Mouse (Mus musculus): Measurements from ENCODE around the gene Nipbl. TPM values are rescaled to one million over a fixed set of nuclear protein-coding genes. Genes with fewer than 3 reads are reported as not detected.
"Not testable (repeated sequence)": the region's sequence is repeated elsewhere in the genome, so short reads cannot be mapped to it uniquely, and the experiment has no call there.

Nipbl gene
- 21.3 and 21.8 TPM in 2 replicates for polyA plus RNA-seq (2016; fragmentation: Nextera tagmentation; extraction: Ambion mirVana)

- peak; percentile 87 for ATAC-seq (ENCODE audit: low FRiP score, low read depth)
Measured at GRCm38 (mm10) chr15:8443926-8444889, at the start of gene Nipbl. Gene Nipbl (minus strand): TSS chr15:8444463.

DNA sequence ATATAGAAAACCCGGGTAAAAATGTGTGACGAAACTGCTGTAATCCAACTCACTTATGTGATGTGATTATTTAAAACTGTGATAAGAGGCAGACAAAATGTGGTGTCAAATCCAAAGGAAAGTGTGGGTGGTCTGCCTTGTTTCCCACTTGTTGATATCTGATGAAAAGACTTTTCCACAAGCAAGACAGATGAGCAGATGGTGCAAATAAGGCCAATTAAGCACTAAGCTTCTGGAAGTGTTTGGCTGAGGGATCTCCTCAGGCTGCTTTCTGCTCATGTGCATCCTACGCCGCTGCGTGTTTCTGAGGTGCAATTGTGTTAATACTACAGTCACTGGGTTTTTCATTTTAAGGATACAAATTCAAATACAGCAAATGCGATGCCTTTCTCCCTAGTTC, 41.0 kb upstream of the Nipbl start:
- Histone ChIP-seq H3K27me3 (replicated peaks) (no peaks in the 10 kb centered on the region), H3K9ac (no peak overlapping the region), H3K4me2 (replicated peaks) (no peak overlapping the region), H3K36me3 (no peaks in the 10 kb centered on the region), H3K4me3 (no peak overlapping the region), H3K9me3 (no peaks in the 10 kb centered on the region), H3K4me1 (no peaks in the 10 kb centered on the region), H3K27ac (no peak overlapping the region)
- no peak for ATAC-seq (ENCODE audit: low FRiP score, low read depth)
- WGBS, result 93% methylated on average over 6 of the region's 6 CpGs

More at GRCm38 (mm10) chr15:8443926-8444889, at the start of gene Nipbl:
- Histone ChIP-seq H3K4me3 (peak within 1 kb of the TSS; percentile 97), H3K27ac (peak within 1 kb of the TSS; percentile 98), H3K36me3 (no peaks in the 10 kb centered on the region), H3K9ac (peak within 1 kb of the TSS; percentile 99), H3K27me3 (replicated peaks) (no peaks in the 10 kb centered on the region), H3K4me1 (peaks cover 23% of the 10 kb centered on the region), H3K9me3 (no peaks in the 10 kb centered on the region), H3K4me2 (replicated peaks) (peak within 1 kb of the TSS; percentile 93)
- WGBS, result under 1% methylated on average over 87 of the region's 102 CpGs

GRCm38 (mm10) chr15:8469006-8469575, 24.8 kb upstream of the Nipbl start:
- Histone ChIP-seq H3K27me3 (replicated peaks) (no peaks in the 10 kb centered on the region), H3K4me1 (no peaks in the 10 kb centered on the region), H3K9ac (no peak overlapping the region), H3K27ac (no peak overlapping the region), H3K4me3 (no peak overlapping the region), H3K4me2 (replicated peaks) (no peak overlapping the region), H3K36me3 (no peaks in the 10 kb centered on the region), H3K9me3 (no peaks in the 10 kb centered on the region)
- ATAC-seq (ENCODE audit: low FRiP score, low read depth), result no peak
- 57% methylated on average over 4 of the region's 4 CpGs for WGBS

DNA sequence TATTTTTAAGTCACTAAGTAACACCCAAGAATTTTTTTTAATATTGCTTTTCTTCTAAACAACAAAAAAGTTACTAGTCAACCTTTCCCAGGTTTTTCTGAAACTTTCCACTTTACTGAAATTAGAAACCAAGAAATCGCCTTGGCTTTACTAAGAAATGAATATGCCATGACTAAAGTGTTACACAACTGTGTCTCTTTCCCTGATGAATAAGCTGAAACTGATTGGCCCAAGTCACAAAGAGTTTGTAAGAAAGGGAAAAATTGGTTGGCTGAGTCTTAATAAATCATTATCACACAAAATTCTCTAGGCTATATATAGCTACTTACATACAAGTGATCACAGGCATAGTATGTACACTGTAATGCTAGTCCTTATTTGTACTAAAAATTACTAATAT, 19.3 kb upstream of the Nipbl start:
- H3K36me3 ChIP-seq, result no peaks in the 10 kb centered on the region
- no peaks in the 10 kb centered on the region for H3K4me1 ChIP-seq
- no peak overlapping the region for H3K27ac ChIP-seq
- no peak overlapping the region for H3K4me3 ChIP-seq
- WGBS, result 86% methylated on average over 1 of the region's 1 CpGs
- H3K9me3 ChIP-seq, result no peaks in the 10 kb centered on the region
- no peak for ATAC-seq (ENCODE audit: low FRiP score, low read depth)
- no peak overlapping the region for H3K9ac ChIP-seq
- H3K4me2 ChIP-seq (replicated peaks), result no peak overlapping the region
- H3K27me3 ChIP-seq (replicated peaks), result no peaks in the 10 kb centered on the region

DNA sequence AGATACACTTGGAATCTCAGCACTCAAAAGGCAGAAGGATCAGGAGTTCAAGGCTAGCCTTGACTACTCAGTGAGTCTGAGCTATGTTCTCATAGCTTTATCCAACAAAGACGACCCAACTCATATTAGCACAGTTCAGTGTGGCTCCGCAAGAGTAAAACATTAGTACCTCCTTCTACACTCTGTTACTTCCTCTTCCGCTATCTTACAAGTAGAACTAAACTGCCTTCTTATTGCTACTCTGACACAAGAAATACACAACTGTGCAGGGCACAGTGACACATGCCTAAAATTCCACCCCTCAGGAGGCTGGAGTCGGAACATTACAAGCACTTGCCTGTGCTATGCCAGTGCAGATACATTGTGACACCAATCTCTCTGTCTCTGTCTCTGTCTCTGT, 18.5 kb upstream of the Nipbl start:
- H3K4me3 ChIP-seq, result no peak overlapping the region
- WGBS, result 92% methylated on average over 4 of the region's 4 CpGs
- H3K36me3 ChIP-seq, result no peaks in the 10 kb centered on the region
- H3K27ac ChIP-seq, result no peak overlapping the region
- H3K9ac ChIP-seq, result no peak overlapping the region
- no peaks in the 10 kb centered on the region for H3K4me1 ChIP-seq
- no peaks in the 10 kb centered on the region for H3K9me3 ChIP-seq
- ATAC-seq (ENCODE audit: low FRiP score, low read depth), result no peak
- no peaks in the 10 kb centered on the region for H3K27me3 ChIP-seq (replicated peaks)
- H3K4me2 ChIP-seq (replicated peaks), result no peak overlapping the region

- H3K36me3 ChIP-seq, result no peaks in the 10 kb centered on the region
- no peak overlapping the region for H3K9ac ChIP-seq
- H3K4me3 ChIP-seq, result no peak overlapping the region
- 92% methylated on average over 2 of the region's 2 CpGs for WGBS
- no peak overlapping the region for H3K27ac ChIP-seq
- ATAC-seq (ENCODE audit: low FRiP score, low read depth), result no peak
- H3K9me3 ChIP-seq, result no peaks in the 10 kb centered on the region
- no peaks in the 10 kb centered on the region for H3K27me3 ChIP-seq (replicated peaks)
- H3K4me1 ChIP-seq, result no peaks in the 10 kb centered on the region
- no peak overlapping the region for H3K4me2 ChIP-seq (replicated peaks)
Measured at GRCm38 (mm10) chr15:8460871-8461270, 16.6 kb upstream of the Nipbl start.

- WGBS, result 94% methylated on average over 2 of the region's 2 CpGs
- Histone ChIP-seq H3K27me3 (replicated peaks) (no peaks in the 10 kb centered on the region), H3K9ac (no peak overlapping the region), H3K4me1 (no peaks in the 10 kb centered on the region), H3K36me3 (no peaks in the 10 kb centered on the region), H3K4me3 (no peak overlapping the region), H3K9me3 (no peaks in the 10 kb centered on the region), H3K4me2 (replicated peaks) (no peak overlapping the region), H3K27ac (no peak overlapping the region)
- no peak for ATAC-seq (ENCODE audit: low FRiP score, low read depth)
Measured at GRCm38 (mm10) chr15:8459979-8460378, 15.7 kb upstream of the Nipbl start.

- not testable (repeated sequence) for H3K36me3 ChIP-seq; H3K4me1 ChIP-seq; H3K27ac ChIP-seq; H3K9me3 ChIP-seq; H3K27me3 ChIP-seq (replicated peaks); ATAC-seq (ENCODE audit: low FRiP score, low read depth); H3K4me2 ChIP-seq (replicated peaks); H3K4me3 ChIP-seq; H3K9ac ChIP-seq
- 89% methylated on average over 2 of the region's 2 CpGs for whole genome bisulfite sequencing
Measured at GRCm38 (mm10) chr15:8456223-8456622, 12.0 kb upstream of the Nipbl start.

DNA sequence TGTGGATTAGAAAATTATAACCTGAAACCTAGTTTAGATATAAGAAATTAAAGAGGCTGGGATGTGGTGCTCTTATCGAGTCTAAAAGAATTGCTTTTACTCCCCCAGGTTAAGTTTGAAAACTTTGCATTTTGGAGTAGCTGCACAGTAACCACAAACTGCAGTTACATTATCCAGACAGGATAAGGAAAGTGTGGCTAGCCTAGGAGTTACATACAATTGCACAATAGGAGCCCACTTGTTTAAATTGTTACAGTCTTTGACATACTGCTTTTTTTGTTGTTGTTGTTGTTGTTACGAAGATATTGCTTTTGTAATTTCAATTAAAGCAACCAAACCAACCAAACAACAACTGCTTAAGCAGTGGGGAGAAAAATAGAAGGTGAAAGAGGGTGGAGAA, 11.2 kb upstream of the Nipbl start:
- no peak overlapping the region for H3K4me2 ChIP-seq (replicated peaks)
- no peaks in the 10 kb centered on the region for H3K4me1 ChIP-seq
- 92% methylated on average over 2 of the region's 2 CpGs for WGBS
- H3K36me3 ChIP-seq, result no peaks in the 10 kb centered on the region
- ATAC-seq (ENCODE audit: low FRiP score, low read depth), result no peak
- no peak overlapping the region for H3K27ac ChIP-seq
- no peaks in the 10 kb centered on the region for H3K9me3 ChIP-seq
- no peaks in the 10 kb centered on the region for H3K27me3 ChIP-seq (replicated peaks)
- no peak overlapping the region for H3K9ac ChIP-seq
- no peak overlapping the region for H3K4me3 ChIP-seq

GRCm38 (mm10) chr15:8451071-8451470, 6.8 kb upstream of the Nipbl start:
- ATAC-seq (ENCODE audit: low FRiP score, low read depth), result peak; percentile 57; the same call in 1 of the 2 replicates
- Histone ChIP-seq H3K4me3 (no peak overlapping the region), H3K27me3 (replicated peaks) (no peaks in the 10 kb centered on the region), H3K9me3 (no peaks in the 10 kb centered on the region), H3K27ac (no peak overlapping the region), H3K4me1 (peaks cover 16% of the 10 kb centered on the region), H3K9ac (no peak overlapping the region), H3K4me2 (replicated peaks) (no peak overlapping the region), H3K36me3 (no peaks in the 10 kb centered on the region)
- 48% methylated on average over 3 of the region's 3 CpGs for WGBS

GRCm38 (mm10) chr15:8447193-8447767, 3.0 kb upstream of the Nipbl start:
- no peaks in the 10 kb centered on the region for H3K36me3 ChIP-seq
- no peak for ATAC-seq (ENCODE audit: low FRiP score, low read depth)
- H3K27me3 ChIP-seq (replicated peaks), result no peaks in the 10 kb centered on the region
- peaks cover 20% of the 10 kb centered on the region for H3K4me1 ChIP-seq
- H3K9ac ChIP-seq, result no peak overlapping the region
- no peaks in the 10 kb centered on the region for H3K9me3 ChIP-seq
- WGBS, result 70% methylated on average over 8 of the region's 8 CpGs
- peak overlapping the region; percentile 93 for H3K4me2 ChIP-seq (replicated peaks)
- no peak overlapping the region for H3K4me3 ChIP-seq
- no peak overlapping the region for H3K27ac ChIP-seq

DNA sequence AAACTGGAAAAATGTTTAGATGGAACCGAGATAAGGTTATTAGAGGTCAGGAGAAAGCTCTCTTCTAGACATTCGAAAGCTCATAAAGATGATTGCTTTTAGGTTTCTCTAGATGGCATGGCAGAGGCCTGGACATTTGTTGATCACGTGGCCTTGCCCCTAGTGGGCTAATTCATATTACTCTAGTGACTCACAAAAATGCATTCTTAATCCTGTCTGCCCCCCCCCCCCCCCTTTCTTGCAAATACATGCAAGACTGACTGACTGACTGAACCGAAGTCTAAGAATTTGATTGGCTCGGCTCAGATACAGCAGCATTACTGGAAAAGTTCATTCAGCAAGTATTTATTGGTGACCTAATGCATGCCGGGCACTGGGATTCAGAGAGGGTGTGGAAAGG, 2.2 kb upstream of the Nipbl start:
- 7% methylated on average over 6 of the region's 6 CpGs for WGBS
- H3K27ac ChIP-seq, result no peak overlapping the region
- ATAC-seq (ENCODE audit: low FRiP score, low read depth), result no peak
- H3K27me3 ChIP-seq (replicated peaks), result no peaks in the 10 kb centered on the region
- H3K4me2 ChIP-seq (replicated peaks), result peak overlapping the region; percentile 93
- H3K4me3 ChIP-seq, result peak overlapping the region; percentile 97
- no peaks in the 10 kb centered on the region for H3K36me3 ChIP-seq
- no peaks in the 10 kb centered on the region for H3K9me3 ChIP-seq
- H3K4me1 ChIP-seq, result peaks cover 23% of the 10 kb centered on the region
- H3K9ac ChIP-seq, result peak overlapping the region; percentile 48; the same call in 1 of the 2 replicates

Data from neural tube, embryonic 12.5 days (tissue).